8 mouse cellular contexts compared by ENCODE assay signal in the genomic region with DNA sequence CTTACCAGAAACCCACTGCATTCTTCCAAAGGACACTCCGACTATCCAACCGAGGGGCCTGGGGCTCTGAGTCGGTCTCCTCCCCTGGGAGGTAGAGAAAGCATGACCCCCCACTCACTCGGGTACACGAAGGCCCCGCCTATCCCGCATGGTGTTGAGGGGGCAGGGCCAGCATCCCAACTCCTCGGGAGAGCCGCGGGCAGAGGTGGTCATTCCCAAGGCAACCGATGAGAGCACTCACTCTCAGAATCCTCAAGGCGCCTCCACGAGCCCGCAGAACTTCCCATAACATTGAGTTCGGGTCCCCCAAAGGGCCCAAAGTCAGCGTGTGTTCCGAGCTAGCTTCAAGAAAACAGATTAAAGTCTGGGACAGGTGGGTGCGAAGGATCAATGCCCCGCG. TPM values are rescaled to one million over a fixed set of nuclear protein-coding genes. Genes with fewer than 3 reads are reported as not detected.
DNase-seq lines count a peak whose midpoint lies in the region; ATAC-seq and TF ChIP-seq lines count a peak whose summit lies in the region.

No protein-coding gene starts in this region.

- peak; percentile 70 for ATAC-seq in hindbrain, embryonic 12.5 days (ENCODE audit: low FRiP score)
- peak; percentile 30 for ATAC-seq in liver, embryonic 11.5 days (replicated peaks; ENCODE audit: low FRiP score)
- peak; percentile 74; the same call in 1 of the 2 replicates for ATAC-seq in neural tube, embryonic 11.5 days (ENCODE audit: insufficient read depth, low FRiP score, low TSS enrichment)

- DNase-seq in heart, adult 2 months: no peak
- DNase-seq in heart, adult 18-20 months: no peak
- DNase-seq in MEL (ENCODE audit: low read depth, low spot score): no peak
- DNase-seq in embryo, embryonic 11 days: peak; percentile 74
- no peak for DNase-seq in liver, embryonic 11.5 days (ENCODE audit: low spot score)
- DNase-seq in neural tube, embryonic 11.5 days (ENCODE audit: low spot score): peak; percentile 54
- no peak for DNase-seq in left cerebral cortex, adult 11 months (ENCODE audit: low spot score)

- TF ChIP-seq EP300 in heart, adult 2 months (IDR thresholded peaks at IDR 0.05; ENCODE audit: insufficient read depth, low read depth, low read length): no peak
- no peak for TF ChIP-seq EP300 in MEL (IDR thresholded peaks at IDR 0.05; ENCODE audit: low read depth in 1 of 2, low read length in 2 of 2)

- H3K79me2 ChIP-seq in heart, adult 2 months (replicated peaks; ENCODE audit: control insufficient read depth, insufficient read depth, low read length): no peaks in the 10 kb centered on the region
- peaks cover 3% of the 10 kb centered on the region; the same call in 1 of the 2 replicates for H3K79me2 ChIP-seq in MEL (ENCODE audit: control insufficient read depth, insufficient read depth, low read length, poor library complexity)

- H3K9ac ChIP-seq in heart, adult 2 months (ENCODE audit: low read depth, low read length): peak overlapping the region; percentile 56
- peak overlapping the region; percentile 74 for H3K9ac ChIP-seq in MEL (ENCODE audit: control insufficient read depth, low read depth, low read length, poor library complexity, severe bottlenecking)
- peak overlapping the region; percentile 62 for H3K9ac ChIP-seq in hindbrain, embryonic 12.5 days
- peak overlapping the region; percentile 67 for H3K9ac ChIP-seq in liver, embryonic 11.5 days (ENCODE audit: low read depth, low read length)
- H3K9ac ChIP-seq in neural tube, embryonic 11.5 days (ENCODE audit: low read length): peak overlapping the region; percentile 45

- intact Hi-C loops in heart, adult 2 months (cut with DNase I): loop anchor here (1.0 to 10.0 kb wide), 3 partner anchors 16 to 622 kb away; partner anchors contain the start of genes Bola2, Eif3c, Mylpf and Slx1b

- no peaks in the 10 kb centered on the region for H3K4me1 ChIP-seq in heart, adult 2 months (ENCODE audit: control insufficient read depth, insufficient read depth, low read length)
- H3K4me1 ChIP-seq in MEL (ENCODE audit: control insufficient read depth in 1 of 2, insufficient read depth in 2 of 2, low read length in 2 of 2): peaks cover 7 to 34% of the 10 kb centered on the region in 2 experiments
- H3K4me1 ChIP-seq in hindbrain, embryonic 12.5 days: peaks cover 9% of the 10 kb centered on the region
- H3K4me1 ChIP-seq in liver, embryonic 11.5 days (replicated peaks; ENCODE audit: control insufficient read depth, insufficient read depth, low read length): no peaks in the 10 kb centered on the region
- H3K4me1 ChIP-seq in neural tube, embryonic 11.5 days (ENCODE audit: control insufficient read depth, insufficient read depth, low read length): 0 out of 2 replicates have a peak, but pooled peaks cover 3% of the 10 kb centered on the region

- no peak for TF ChIP-seq RAD21 in MEL (IDR thresholded peaks at IDR 0.05; ENCODE audit: low read depth, low read length)

- peak overlapping the region; percentile 82 for H3K4me2 ChIP-seq in hindbrain, embryonic 12.5 days (replicated peaks)
- peak overlapping the region; percentile 79 for H3K4me2 ChIP-seq in liver, embryonic 11.5 days
- peak overlapping the region; percentile 80 for H3K4me2 ChIP-seq in neural tube, embryonic 11.5 days (ENCODE audit: low read depth)

- H3K36me3 ChIP-seq in heart, adult 2 months (ENCODE audit: control insufficient read depth, insufficient read depth, low read length): no peaks in the 10 kb centered on the region
- H3K36me3 ChIP-seq in MEL (ENCODE audit: control insufficient read depth in 1 of 2, insufficient read depth in 2 of 2, low read length in 2 of 2): peaks cover 0 to 20% of the 10 kb centered on the region in 2 experiments; a peak in 2 of 4 replicates
- H3K36me3 ChIP-seq in hindbrain, embryonic 12.5 days: peaks cover 11% of the 10 kb centered on the region
- 0 out of 2 replicates have a peak, but pooled peaks cover 3% of the 10 kb centered on the region for H3K36me3 ChIP-seq in liver, embryonic 11.5 days (ENCODE audit: control insufficient read depth, insufficient read depth, low read length)
- no peaks in the 10 kb centered on the region for H3K36me3 ChIP-seq in neural tube, embryonic 11.5 days (ENCODE audit: control insufficient read depth, insufficient read depth, low read length)

- H3K4me3 ChIP-seq in heart, adult 2 months: peak overlapping the region; percentile 83
- peak overlapping the region; percentile 48 to 82 for H3K4me3 ChIP-seq in MEL (ENCODE audit: control insufficient read depth in 1 of 2, insufficient read depth in 1 of 2, low read depth in 2 of 2, low read length in 2 of 2)
- peak overlapping the region; percentile 48 for H3K4me3 ChIP-seq in hindbrain, embryonic 12.5 days
- peak overlapping the region; percentile 58 for H3K4me3 ChIP-seq in liver, embryonic 11.5 days (ENCODE audit: low read depth, low read length)
- H3K4me3 ChIP-seq in neural tube, embryonic 11.5 days (ENCODE audit: low read depth, low read length): peak overlapping the region; percentile 54

- no peak for TF ChIP-seq POLR2A in heart, adult 2 months (IDR thresholded peaks at IDR 0.05; ENCODE audit: insufficient read depth, low read depth, low read length)
- no peak for TF ChIP-seq POLR2A in MEL (IDR thresholded peaks at IDR 0.05; ENCODE audit: control insufficient read depth in 1 of 2, insufficient read depth in 1 of 2, low read depth in 1 of 2, low read length in 2 of 2, poor library complexity in 1 of 2)

- H3K27me3 ChIP-seq in heart, adult 2 months (ENCODE audit: control insufficient read depth, insufficient read depth, low read length): no peaks in the 10 kb centered on the region
- H3K27me3 ChIP-seq in MEL (ENCODE audit: control insufficient read depth in 1 of 2, insufficient read depth in 2 of 2, low read length in 2 of 2): no peaks in the 10 kb centered on the region
- peaks cover 29% of the 10 kb centered on the region for H3K27me3 ChIP-seq in hindbrain, embryonic 12.5 days
- 0 out of 2 replicates have a peak, but pooled peaks cover 3% of the 10 kb centered on the region for H3K27me3 ChIP-seq in liver, embryonic 11.5 days (replicated peaks; ENCODE audit: control insufficient read depth, insufficient read depth, low read length)
- no peaks in the 10 kb centered on the region for H3K27me3 ChIP-seq in neural tube, embryonic 11.5 days (ENCODE audit: control insufficient read depth, insufficient read depth, low read length)

- H3K9me3 ChIP-seq in MEL (replicated peaks; ENCODE audit: insufficient read depth, low read length): no peaks in the 10 kb centered on the region
- no peaks in the 10 kb centered on the region for H3K9me3 ChIP-seq in hindbrain, embryonic 12.5 days (replicated peaks)
- H3K9me3 ChIP-seq in liver, embryonic 11.5 days (ENCODE audit: control insufficient read depth, low read length): no peaks in the 10 kb centered on the region
- no peaks in the 10 kb centered on the region for H3K9me3 ChIP-seq in neural tube, embryonic 11.5 days (ENCODE audit: control insufficient read depth, low read length)

- peak overlapping the region; percentile 97 for H3K27ac ChIP-seq in heart, adult 2 months
- H3K27ac ChIP-seq in MEL (ENCODE audit: control insufficient read depth, low read depth, low read length): peak overlapping the region; percentile 33; the same call in 1 of the 2 replicates
- H3K27ac ChIP-seq in hindbrain, embryonic 12.5 days: no peak overlapping the region
- no peak overlapping the region; the same call in 1 of the 2 replicates for H3K27ac ChIP-seq in liver, embryonic 11.5 days (ENCODE audit: low read depth, low read length)
- no peak overlapping the region for H3K27ac ChIP-seq in neural tube, embryonic 11.5 days (ENCODE audit: low read depth, low read length)

- WGBS in heart, adult 2 months: 4% methylated on average over 20 of the region's 20 CpGs
- WGBS in hindbrain, embryonic 12.5 days: 2% methylated on average over 20 of the region's 20 CpGs
- 4% methylated on average over 20 of the region's 20 CpGs for WGBS in liver, embryonic 11.5 days
- WGBS in neural tube, embryonic 11.5 days: 3% methylated on average over 20 of the region's 20 CpGs

- no peak for TF ChIP-seq CTCF in heart, adult 2 months (IDR thresholded peaks at IDR 0.05)
- no peak for TF ChIP-seq CTCF in MEL (IDR thresholded peaks at IDR 0.05 in 2 of 3, conservative IDR thresholded peaks at IDR 0.05 in 1 of 3; ENCODE audit: control insufficient read depth in 1 of 3, insufficient read depth in 1 of 3, low read depth in 2 of 3, low read length in 3 of 3, poor library complexity in 1 of 3, severe bottlenecking in 1 of 3)

RNA-seq across cellular contexts. Expression of gene Apobr, which starts 2.0 kb away (rescaled TPM):
- total RNA-seq in heart, adult 2 months (2021): under 1 TPM; 0.32 to 0.39 TPM
- polyA plus RNA-seq in heart, adult 2 months (2012; rRNA removed): 0.47 and 1.1 TPM in 2 replicates
- total RNA-seq in heart, adult 18-20 months (2021): under 1 TPM; 0.23 to 0.79 TPM
- total RNA-seq in MEL (2012; rRNA removed): 0.23 and 0.56 TPM in 2 replicates
- polyA plus RNA-seq in MEL (2012; ENCODE audit: insufficient read depth in 1 of 2, insufficient read length in 2 of 2, low read depth in 1 of 2, low replicate concordance in 2 of 2, missing spikeins in 1 of 2): 1 to 10 TPM in 1 of 2 experiments, not detected in 1; 5.4 TPM
- polyA plus RNA-seq in hindbrain, embryonic 12.5 days (2016; fragmentation: Nextera tagmentation; extraction: Ambion mirVana): 0.39 and 0.43 TPM in 2 replicates
- polyA plus RNA-seq in liver, embryonic 11.5 days (2014; fragmentation: Nextera tagmentation; extraction: Ambion mirVana): 0.68 and 1.4 TPM in 2 replicates
- 0.54 and 0.60 TPM in 2 replicates for polyA plus RNA-seq in neural tube, embryonic 11.5 days (2014; fragmentation: Nextera tagmentation; extraction: Ambion mirVana)

RNA-seq across cellular contexts. Expression of gene Cln3, which starts 2.9 kb away (rescaled TPM):
- 10 to 100 TPM; 12.8 to 12.9 TPM for total RNA-seq in heart, adult 2 months (2021)
- 30.0 and 33.2 TPM in 2 replicates for polyA plus RNA-seq in heart, adult 2 months (2012; rRNA removed)
- 10 to 100 TPM in 1 of 2 experiments, 1 to 10 TPM in 1; 9.0 to 17.9 TPM for total RNA-seq in heart, adult 18-20 months (2021)
- 16.2 and 20.5 TPM in 2 replicates for total RNA-seq in MEL (2012; rRNA removed)
- 10 to 100 TPM in 1 of 2 experiments, not detected in 1; 61.9 TPM for polyA plus RNA-seq in MEL (2012; ENCODE audit: insufficient read depth in 1 of 2, insufficient read length in 2 of 2, low read depth in 1 of 2, low replicate concordance in 2 of 2, missing spikeins in 1 of 2)
- polyA plus RNA-seq in hindbrain, embryonic 12.5 days (2016; fragmentation: Nextera tagmentation; extraction: Ambion mirVana): 31.7 and 33.7 TPM in 2 replicates
- polyA plus RNA-seq in liver, embryonic 11.5 days (2014; fragmentation: Nextera tagmentation; extraction: Ambion mirVana): 19.7 and 25.2 TPM in 2 replicates
- 19.8 and 21.7 TPM in 2 replicates for polyA plus RNA-seq in neural tube, embryonic 11.5 days (2014; fragmentation: Nextera tagmentation; extraction: Ambion mirVana)

RNA-seq across cellular contexts. Expression of gene Il27, which starts 12.0 kb away (rescaled TPM):
- not detected for total RNA-seq in heart, adult 2 months (2021)
- polyA plus RNA-seq in heart, adult 2 months (2012; rRNA removed): not detected in 2 replicates
- not detected for total RNA-seq in heart, adult 18-20 months (2021)
- not detected in 2 replicates for total RNA-seq in MEL (2012; rRNA removed)
- under 1 TPM in 1 of 2 experiments, not detected in 1; 0.07 TPM for polyA plus RNA-seq in MEL (2012; ENCODE audit: insufficient read depth in 1 of 2, insufficient read length in 2 of 2, low read depth in 1 of 2, low replicate concordance in 2 of 2, missing spikeins in 1 of 2)
- not detected in 2 replicates for polyA plus RNA-seq in hindbrain, embryonic 12.5 days (2016; fragmentation: Nextera tagmentation; extraction: Ambion mirVana)
- polyA plus RNA-seq in liver, embryonic 11.5 days (2014; fragmentation: Nextera tagmentation; extraction: Ambion mirVana): not detected in 2 replicates
- polyA plus RNA-seq in neural tube, embryonic 11.5 days (2014; fragmentation: Nextera tagmentation; extraction: Ambion mirVana): not detected in 2 replicates

RNA-seq across cellular contexts. Expression of gene Eif3c, which starts 16.5 kb away (rescaled TPM):
- total RNA-seq in heart, adult 2 months (2021): 100 to 1,000 TPM; 133 to 159 TPM
- 59.3 and 72.6 TPM in 2 replicates for polyA plus RNA-seq in heart, adult 2 months (2012; rRNA removed)
- 100 to 1,000 TPM; 142 to 148 TPM for total RNA-seq in heart, adult 18-20 months (2021)
- total RNA-seq in MEL (2012; rRNA removed): 233 and 270 TPM in 2 replicates
- polyA plus RNA-seq in MEL (2012; ENCODE audit: insufficient read depth in 1 of 2, insufficient read length in 2 of 2, low read depth in 1 of 2, low replicate concordance in 2 of 2, missing spikeins in 1 of 2): 100 to 1,000 TPM; 404 to 819 TPM
- polyA plus RNA-seq in hindbrain, embryonic 12.5 days (2016; fragmentation: Nextera tagmentation; extraction: Ambion mirVana): 201 and 206 TPM in 2 replicates
- polyA plus RNA-seq in liver, embryonic 11.5 days (2014; fragmentation: Nextera tagmentation; extraction: Ambion mirVana): 195 and 201 TPM in 2 replicates
- polyA plus RNA-seq in neural tube, embryonic 11.5 days (2014; fragmentation: Nextera tagmentation; extraction: Ambion mirVana): 188 and 191 TPM in 2 replicates

RNA-seq across cellular contexts. Expression of gene Nupr1, which starts 47.9 kb away (rescaled TPM):
- total RNA-seq in heart, adult 2 months (2021): 1 to 10 TPM; 4.8 to 6.5 TPM
- polyA plus RNA-seq in heart, adult 2 months (2012; rRNA removed): 10.5 and 13.9 TPM in 2 replicates
- total RNA-seq in heart, adult 18-20 months (2021): 1 to 10 TPM; 6.1 to 8.0 TPM
- total RNA-seq in MEL (2012; rRNA removed): 1.8 and 9.5 TPM in 2 replicates
- polyA plus RNA-seq in MEL (2012; ENCODE audit: insufficient read depth in 1 of 2, insufficient read length in 2 of 2, low read depth in 1 of 2, low replicate concordance in 2 of 2, missing spikeins in 1 of 2): 10 to 100 TPM in 1 of 2 experiments, not detected in 1; 11.0 TPM
- 2.8 and 3.8 TPM in 2 replicates for polyA plus RNA-seq in hindbrain, embryonic 12.5 days (2016; fragmentation: Nextera tagmentation; extraction: Ambion mirVana)
- polyA plus RNA-seq in liver, embryonic 11.5 days (2014; fragmentation: Nextera tagmentation; extraction: Ambion mirVana): 4.3 and 7.1 TPM in 2 replicates
- 1.1 and 1.4 TPM in 2 replicates for polyA plus RNA-seq in neural tube, embryonic 11.5 days (2014; fragmentation: Nextera tagmentation; extraction: Ambion mirVana)

Comparison
In these comparisons a context has a peak if more than half of its experiments do, and no peak if none do; other contexts are left out.
1. DNase-seq: peak in embryo, embryonic 11 days (single experiment) and neural tube, embryonic 11.5 days (single experiment); none in heart, adult 2 months (0 of 2), heart, adult 18-20 months (0 of 2), MEL (single experiment), liver, embryonic 11.5 days (single experiment) and left cerebral cortex, adult 11 months (single experiment).
2. H3K27ac ChIP-seq: peak in heart, adult 2 months (single experiment) and MEL (single experiment); none in hindbrain, embryonic 12.5 days (single experiment), liver, embryonic 11.5 days (single experiment) and neural tube, embryonic 11.5 days (single experiment).
3. Peak in every context shown above with its lines, with median percentiles within 50 percentile points of each other: H3K4me3 ChIP-seq, H3K9ac ChIP-seq, ATAC-seq and H3K4me2 ChIP-seq.